Mouse (Mus musculus): Measurements from ENCODE around the gene Dpp6. TPM values are rescaled to one million over a fixed set of nuclear protein-coding genes. Genes with fewer than 3 reads are reported as not detected.

The Dpp6 gene
- total RNA-seq, 2 experiments from 2014 or later: not detected

- no peak for ATAC-seq (replicated peaks; ENCODE audit: low FRiP score, low TSS enrichment, poor library complexity, severe bottlenecking)
Observed at GRCm38 (mm10) chr5:26941471-26941870, 124.5 kb downstream of the Dpp6 start.

DNA sequence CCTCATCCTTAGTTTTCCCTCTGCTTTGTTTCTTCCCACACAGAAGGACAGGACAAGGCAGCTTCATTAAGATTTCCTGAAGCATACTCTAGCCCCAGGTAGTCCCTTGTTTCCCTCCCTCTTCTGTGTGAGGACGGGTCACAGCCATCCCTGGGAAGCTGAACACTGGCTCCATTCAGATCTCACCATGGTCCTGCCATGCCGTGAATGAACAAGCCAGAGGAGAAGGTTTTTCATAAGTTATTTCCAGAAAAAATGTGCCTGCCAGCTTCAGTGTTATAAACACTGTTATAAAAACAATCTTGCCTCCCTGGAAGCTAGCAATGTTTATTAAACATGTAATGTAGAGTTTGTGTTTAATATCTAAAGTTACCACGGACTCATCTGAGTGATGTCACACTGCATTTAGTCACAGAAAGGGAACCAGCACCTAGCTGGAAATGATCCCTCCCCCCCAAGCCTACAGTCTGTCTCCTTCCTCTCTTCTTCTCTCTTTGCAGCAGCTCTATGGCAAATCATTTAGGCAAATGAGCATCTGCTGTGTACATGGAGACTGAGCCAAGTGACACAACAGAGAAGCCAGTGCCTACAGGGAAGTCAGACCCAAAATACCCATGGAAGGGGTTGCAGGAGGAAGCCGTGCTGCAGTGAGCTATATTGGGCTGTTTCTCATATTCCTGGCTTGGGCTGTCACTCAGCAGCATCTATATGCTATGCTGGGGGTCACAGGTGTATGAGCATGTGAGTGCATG is 128.3 kb downstream of the Dpp6 start:
- no peak for ATAC-seq (replicated peaks; ENCODE audit: low FRiP score, low TSS enrichment, poor library complexity, severe bottlenecking)

DNA sequence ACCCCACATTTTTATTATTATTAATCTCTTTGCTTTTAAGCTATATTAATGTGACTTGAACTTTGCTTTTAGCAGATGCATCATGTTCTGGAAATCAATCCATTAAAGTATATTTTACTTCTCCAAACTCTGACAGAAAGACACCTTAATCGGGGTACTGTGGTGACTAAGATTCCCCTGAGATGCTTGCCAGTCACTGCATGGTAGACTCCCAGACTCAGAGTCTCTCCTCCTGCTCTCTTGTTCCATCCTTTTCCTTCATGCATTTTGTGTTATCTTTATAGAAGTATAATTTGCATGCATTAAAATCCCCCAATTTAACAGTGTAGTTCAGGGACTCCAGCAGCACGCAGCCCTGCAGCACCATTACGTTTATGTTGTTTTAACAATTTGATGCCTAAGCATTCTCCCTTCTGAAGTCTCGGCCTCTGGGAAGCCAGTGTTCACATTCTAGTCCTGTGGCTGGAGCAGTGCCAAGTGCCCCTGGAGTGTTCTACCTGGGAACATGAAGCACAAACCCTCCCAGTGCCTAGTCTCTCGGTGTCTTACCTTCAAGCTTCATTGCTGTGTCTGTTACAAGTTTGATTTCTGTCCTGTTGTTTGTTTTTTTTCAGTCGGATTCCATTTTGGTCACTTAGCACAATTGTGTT is 153.1 kb downstream of the Dpp6 start:
- no peak for ATAC-seq (replicated peaks; ENCODE audit: low FRiP score, low TSS enrichment, poor library complexity, severe bottlenecking)

- no peak for ATAC-seq (replicated peaks; ENCODE audit: low FRiP score, low TSS enrichment, poor library complexity, severe bottlenecking)
Observed at GRCm38 (mm10) chr5:26973166-26973565, 156.2 kb downstream of the Dpp6 start.

- ATAC-seq (replicated peaks; ENCODE audit: low FRiP score, low TSS enrichment, poor library complexity, severe bottlenecking): no peak
Observed at GRCm38 (mm10) chr5:26979348-26979747, 162.3 kb downstream of the Dpp6 start.

- no peak for ATAC-seq (replicated peaks; ENCODE audit: low FRiP score, low TSS enrichment, poor library complexity, severe bottlenecking)
Observed at GRCm38 (mm10) chr5:26979755-26980154, 162.8 kb downstream of the Dpp6 start.

GRCm38 (mm10) chr5:26985114-26985513 is 168.1 kb downstream of the Dpp6 start:
- ATAC-seq (replicated peaks; ENCODE audit: low FRiP score, low TSS enrichment, poor library complexity, severe bottlenecking): no peak

GRCm38 (mm10) chr5:26991587-26991986 is 174.6 kb downstream of the Dpp6 start:
- no peak for ATAC-seq (replicated peaks; ENCODE audit: low FRiP score, low TSS enrichment, poor library complexity, severe bottlenecking)

DNA sequence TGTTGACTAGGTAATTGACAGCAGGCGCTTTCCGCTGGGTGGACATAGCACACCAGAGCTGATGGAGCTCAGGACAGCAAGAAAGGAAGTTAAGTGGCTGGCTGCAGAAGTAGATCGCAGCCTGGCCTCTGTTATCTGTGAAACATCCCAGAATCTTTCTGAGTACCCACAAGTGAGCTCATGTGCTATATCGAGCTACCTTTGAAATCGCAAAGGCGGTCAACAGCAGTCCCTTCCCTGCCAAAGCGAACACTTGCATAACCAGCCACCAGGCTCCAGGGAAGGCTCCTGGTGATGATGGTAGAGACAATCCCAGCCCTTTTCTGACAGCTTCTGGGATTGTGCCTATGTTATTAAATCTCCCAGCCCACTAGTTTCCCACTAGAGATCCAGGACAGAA is 186.5 kb downstream of the Dpp6 start:
- ATAC-seq (replicated peaks; ENCODE audit: low FRiP score, low TSS enrichment, poor library complexity, severe bottlenecking): no peak

DNA sequence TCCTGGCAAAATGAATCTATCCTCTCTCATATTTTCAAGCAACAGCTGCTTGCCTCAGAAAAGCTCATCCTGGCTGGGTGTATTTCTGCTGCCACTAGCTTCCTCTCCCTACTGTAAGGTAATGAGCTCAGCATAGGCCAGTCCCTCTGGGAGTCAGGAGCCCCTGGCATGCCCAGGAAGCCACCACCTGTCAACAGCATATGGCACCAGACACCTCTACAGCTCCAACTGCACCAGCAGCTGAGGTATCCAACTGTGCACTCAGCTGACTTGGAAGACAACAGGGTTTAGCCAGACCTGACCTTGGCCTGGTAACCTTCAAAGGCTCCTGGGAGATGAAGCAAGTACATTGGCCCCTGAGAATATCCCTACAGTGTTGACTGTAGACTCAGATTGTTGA is 192.2 kb downstream of the Dpp6 start:
- ATAC-seq (replicated peaks; ENCODE audit: low FRiP score, low TSS enrichment, poor library complexity, severe bottlenecking): no peak

DNA sequence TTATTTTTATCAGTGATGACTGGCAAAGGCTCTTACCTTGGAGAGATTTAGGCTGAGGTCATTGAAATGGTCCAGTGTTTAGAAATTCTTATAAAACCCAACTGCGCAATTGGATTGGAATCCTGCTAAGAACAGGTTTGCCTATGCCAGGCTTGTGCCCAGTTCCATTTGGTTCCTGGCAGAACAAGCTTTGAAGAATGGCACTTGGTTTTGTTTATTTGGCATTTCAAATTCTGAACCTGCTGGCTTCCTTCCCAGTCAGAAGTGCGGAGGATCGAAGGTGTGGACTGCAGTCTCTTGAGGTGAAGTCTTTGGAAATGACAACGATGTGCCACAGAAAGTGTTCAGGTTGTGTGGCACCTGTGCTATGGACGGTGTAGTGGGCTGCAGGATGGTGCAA is 193.6 kb downstream of the Dpp6 start:
- ATAC-seq (replicated peaks; ENCODE audit: low FRiP score, low TSS enrichment, poor library complexity, severe bottlenecking): no peak

DNA sequence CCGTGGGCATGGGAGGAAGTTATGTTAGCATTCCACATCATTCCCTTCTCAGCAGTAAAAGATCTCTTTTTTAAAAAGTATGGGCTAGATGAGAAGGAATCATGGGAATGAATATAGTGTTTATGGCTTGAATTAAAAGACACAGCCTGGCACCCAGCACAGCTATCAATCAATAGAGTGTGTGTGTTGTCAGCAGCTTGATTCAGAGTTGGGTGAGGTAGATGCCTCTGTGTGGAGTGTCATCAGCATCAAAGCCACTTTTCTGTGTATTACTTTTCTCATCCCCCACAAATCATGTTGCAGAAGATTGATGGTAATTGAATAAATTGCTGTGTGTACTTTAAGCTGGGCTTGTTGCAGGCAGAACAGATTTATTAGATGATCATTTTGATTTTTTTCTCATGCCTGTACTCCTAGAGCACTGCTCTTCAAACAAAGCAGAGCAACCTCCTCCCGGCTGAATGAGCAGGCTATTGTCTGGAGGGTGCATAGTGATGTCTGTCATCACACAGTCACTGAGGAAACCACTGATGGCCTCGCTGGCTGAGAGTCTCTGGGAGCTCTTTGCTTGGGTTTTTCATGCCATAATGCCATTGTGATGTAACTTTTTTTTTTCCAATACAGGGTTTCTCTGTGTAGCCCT is 201.4 kb downstream of the Dpp6 start:
- no peak for ATAC-seq (replicated peaks; ENCODE audit: low FRiP score, low TSS enrichment, poor library complexity, severe bottlenecking)

DNA sequence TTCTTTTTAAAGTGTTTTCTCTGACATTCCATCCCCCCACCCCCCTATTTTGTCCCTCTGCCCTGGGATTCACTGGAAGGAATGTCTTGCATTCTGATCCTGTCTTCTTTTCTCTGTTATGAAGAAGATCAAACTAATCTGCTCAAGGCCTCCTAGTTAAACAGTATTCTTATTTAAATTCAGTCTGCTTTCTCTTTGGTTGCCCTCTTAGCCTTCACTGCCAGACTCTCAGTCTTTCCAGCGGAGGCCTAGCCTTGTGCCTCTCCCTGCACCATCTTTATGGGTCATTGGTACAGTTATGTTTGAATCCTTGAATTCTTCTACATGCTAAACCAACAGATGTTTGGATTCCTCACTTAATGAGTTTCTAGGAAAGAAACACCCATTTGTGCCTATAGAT is 211.6 kb downstream of the Dpp6 start:
- ATAC-seq (replicated peaks; ENCODE audit: low FRiP score, low TSS enrichment, poor library complexity, severe bottlenecking): no peak

DNA sequence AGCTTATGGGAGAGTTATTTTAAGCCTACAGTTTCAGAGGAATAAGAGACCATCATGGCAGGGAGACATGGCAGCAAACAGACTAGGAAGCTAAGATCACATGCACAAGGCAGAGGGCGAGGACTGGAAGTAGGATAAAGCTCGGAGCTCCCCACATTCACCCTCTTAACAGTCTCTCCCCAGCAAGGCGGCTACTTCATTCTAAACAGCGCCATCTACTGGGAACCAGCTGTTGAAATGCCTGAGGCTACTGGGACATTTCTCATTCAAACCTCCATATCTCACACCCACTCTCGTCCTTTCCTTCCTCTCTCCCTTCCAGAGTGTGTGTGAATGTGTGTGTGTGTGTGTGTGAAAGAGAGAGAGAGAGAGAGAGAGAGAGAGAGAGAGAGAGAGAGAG is 212.8 kb downstream of the Dpp6 start:
- no peak for ATAC-seq (replicated peaks; ENCODE audit: low FRiP score, low TSS enrichment, poor library complexity, severe bottlenecking)

DNA sequence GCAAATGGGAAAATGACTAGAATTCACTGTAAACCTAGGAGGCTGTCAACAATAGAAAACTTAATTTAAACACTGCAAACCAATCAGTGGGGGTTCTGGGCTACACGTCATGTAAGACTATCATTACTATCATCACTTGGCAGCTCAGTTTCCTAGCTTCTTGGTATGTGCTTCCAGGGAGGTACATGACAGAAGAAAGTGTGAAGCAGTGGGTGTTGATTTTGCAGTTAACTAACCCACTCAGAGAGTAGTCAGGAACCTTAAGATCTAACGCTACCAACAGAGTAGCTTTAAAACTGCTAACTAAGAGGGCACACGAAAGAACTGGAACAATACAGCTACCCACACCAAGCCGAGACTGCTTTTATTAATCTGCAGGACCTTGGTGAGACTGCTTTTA is 217.9 kb downstream of the Dpp6 start:
- ATAC-seq (replicated peaks; ENCODE audit: low FRiP score, low TSS enrichment, poor library complexity, severe bottlenecking): no peak

- no peak for ATAC-seq (replicated peaks; ENCODE audit: low FRiP score, low TSS enrichment, poor library complexity, severe bottlenecking)
Observed at GRCm38 (mm10) chr5:27035291-27035690, 218.3 kb downstream of the Dpp6 start.

- ATAC-seq (replicated peaks; ENCODE audit: low FRiP score, low TSS enrichment, poor library complexity, severe bottlenecking): no peak
Observed at GRCm38 (mm10) chr5:27035891-27036290, 218.9 kb downstream of the Dpp6 start.

GRCm38 (mm10) chr5:27037796-27038195 is 220.8 kb downstream of the Dpp6 start:
- no peak for ATAC-seq (replicated peaks; ENCODE audit: low FRiP score, low TSS enrichment, poor library complexity, severe bottlenecking)

- ATAC-seq (replicated peaks; ENCODE audit: low FRiP score, low TSS enrichment, poor library complexity, severe bottlenecking): no peak
Observed at GRCm38 (mm10) chr5:27048167-27048566, 231.2 kb downstream of the Dpp6 start.

- no peak for ATAC-seq (replicated peaks; ENCODE audit: low FRiP score, low TSS enrichment, poor library complexity, severe bottlenecking)
Observed at GRCm38 (mm10) chr5:27048926-27049325, 231.9 kb downstream of the Dpp6 start.
